Mouse (Mus musculus) cortical plate, adult 2 months (tissue): ENCODE measurements around the gene Nkd1. TPM values are rescaled to one million over a fixed set of nuclear protein-coding genes. Genes with fewer than 3 reads are reported as not detected.

Experiments
- H3K27ac ChIP-seq: fragments of 200-500 bp; 2 replicates; pipeline ENCODE4 v1.5.1; 2012; ENCODE audit warnings: low read length, control low read depth, inconsistent platforms; ENCODE audit not compliant: insufficient read depth
- H3K4me1 ChIP-seq: fragments of 200-500 bp; 2 replicates; pipeline ENCODE4 v1.6.1; 2011; ENCODE audit warnings: low read length; ENCODE audit not compliant: control insufficient read depth, insufficient read depth
- H3K4me3 ChIP-seq: fragments of 200-500 bp; 2 replicates; pipeline ENCODE4 v1.5.1; 2011; ENCODE audit warnings: mild to moderate bottlenecking, low read length, control low read depth; ENCODE audit not compliant: insufficient read depth
- CTCF ChIP-seq: fragments of 200-500 bp; IDR thresholded peaks from 2 replicates; pipeline ENCODE4 v1.5.1; 2011; ENCODE audit warnings: mild to moderate bottlenecking, control low read depth, low read length; ENCODE audit not compliant: insufficient read depth; ENCODE audit errors: extremely low read depth
- POLR2A ChIP-seq: fragments of 200-500 bp; IDR thresholded peaks from 2 replicates; pipeline ENCODE4 v1.6.1; 2011; ENCODE audit warnings: mild to moderate bottlenecking, low read length, control low read depth; ENCODE audit not compliant: insufficient read depth; ENCODE audit errors: extremely low read depth
- polyA plus RNA-seq: library from polyadenylated mRNA; depleted of rRNA; stranded (reverse); fragments of >200 nt; gene quantifications from 2 replicates; pipeline ENCODE4 v1.2.3, GENCODE M21; 2012; rRNA removed

Nkd1 gene
- polyA plus RNA-seq, 1 experiment = 22.7 TPM

- no peak overlapping the region for H3K4me3 ChIP-seq
- no peaks in the 10 kb centered on the region for H3K4me1 ChIP-seq
- no peak for TF ChIP-seq CTCF
- no peak overlapping the region for H3K27ac ChIP-seq
Measured at GRCm38 (mm10) chr8:88637092-88638000, 116.2 kb downstream of the Nkd1 start.

GRCm38 (mm10) chr8:88638908-88639307, 117.8 kb downstream of the Nkd1 start:
- TF ChIP-seq CTCF = no peak
- TF ChIP-seq POLR2A = no peak
- Histone ChIP-seq H3K4me1 (no peaks in the 10 kb centered on the region), H3K27ac (no peak overlapping the region), H3K4me3 (no peak overlapping the region)

- Histone ChIP-seq H3K4me1 (no peaks in the 10 kb centered on the region), H3K27ac (no peak overlapping the region), H3K4me3 (no peak overlapping the region)
- no peak for TF ChIP-seq POLR2A
- no peak for TF ChIP-seq CTCF
Measured at GRCm38 (mm10) chr8:88642734-88643564, 121.8 kb downstream of the Nkd1 start.

Other genes starting within 250 kb of the Nkd1 start
- 3.1 and 3.6 TPM in 2 replicates for gene Adcy7, start 249.0 kb upstream of the Nkd1 start, polyA plus RNA-seq
- 54.2 and 59.2 TPM in 2 replicates for gene Brd7, start 159.2 kb upstream of the Nkd1 start, polyA plus RNA-seq
- 1.1 and 1.6 TPM in 2 replicates for gene Snx20, start 114.8 kb downstream of the Nkd1 start, polyA plus RNA-seq
- gene Nod2, start 126.0 kb downstream of the Nkd1 start, polyA plus RNA-seq = 0.13 and 0.31 TPM in 2 replicates
- 26.9 and 31.0 TPM in 2 replicates for gene Cyld, start 175.7 kb downstream of the Nkd1 start, polyA plus RNA-seq